Mouse (Mus musculus): Measurements from ENCODE around the gene Chpf2.

Chpf2 gene

GRCm38 (mm10) chr5:24591796-24592470, 5.4 kb downstream of the Chpf2 start:
- peak; percentile 33 for DNase-seq

GRCm38 (mm10) chr5:24592471-24593160, 6.1 kb downstream of the Chpf2 start:
- peak; percentile 12 for DNase-seq

- DNase-seq = no peak
These were observed 6.7 kb downstream of the Chpf2 start for GRCm38 (mm10) chr5:24593230-24593629.

GRCm38 (mm10) chr5:24593928-24594327, 7.4 kb downstream of the Chpf2 start:
- DNase-seq = no peak

DNA sequence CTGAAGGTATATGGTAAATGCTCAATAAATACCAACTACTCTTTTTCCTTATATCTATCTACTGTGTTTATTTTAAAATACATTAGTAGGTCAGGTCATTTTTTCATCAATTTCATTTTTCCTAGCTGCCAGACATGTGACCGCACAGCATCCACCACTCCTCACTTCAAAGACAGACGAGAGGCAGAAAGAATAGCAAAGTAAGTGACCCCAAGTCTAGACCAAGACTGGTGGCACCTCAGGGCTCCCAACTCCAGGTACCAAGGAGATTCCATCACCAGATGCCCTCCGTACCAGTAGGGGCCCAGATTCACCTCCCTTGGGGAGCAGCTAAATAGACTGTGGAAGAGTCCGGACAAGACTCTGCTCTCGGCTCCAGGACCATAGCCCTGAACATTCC, 7.8 kb downstream of the Chpf2 start:
- no peak for DNase-seq

DNA sequence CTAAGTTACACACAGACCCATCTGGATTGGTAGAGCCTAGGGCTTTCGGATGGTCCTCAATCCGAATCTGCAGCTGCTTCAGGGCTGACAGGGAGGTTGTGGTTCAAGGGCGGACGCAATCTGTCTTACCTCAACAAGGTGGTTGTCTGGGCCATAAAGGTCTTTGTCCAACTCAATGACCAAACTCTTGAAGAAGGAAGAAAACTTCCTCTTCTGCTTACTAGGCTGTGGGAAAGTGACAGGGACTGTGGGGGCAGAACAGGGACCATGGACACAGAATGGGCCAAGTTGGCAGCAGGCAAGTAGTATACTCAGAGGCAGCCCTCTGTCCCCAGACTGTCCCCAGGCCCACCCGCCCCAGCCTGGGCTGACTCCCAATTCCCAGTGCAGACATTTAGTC, 8.7 kb downstream of the Chpf2 start:
- no peak for DNase-seq

DNA sequence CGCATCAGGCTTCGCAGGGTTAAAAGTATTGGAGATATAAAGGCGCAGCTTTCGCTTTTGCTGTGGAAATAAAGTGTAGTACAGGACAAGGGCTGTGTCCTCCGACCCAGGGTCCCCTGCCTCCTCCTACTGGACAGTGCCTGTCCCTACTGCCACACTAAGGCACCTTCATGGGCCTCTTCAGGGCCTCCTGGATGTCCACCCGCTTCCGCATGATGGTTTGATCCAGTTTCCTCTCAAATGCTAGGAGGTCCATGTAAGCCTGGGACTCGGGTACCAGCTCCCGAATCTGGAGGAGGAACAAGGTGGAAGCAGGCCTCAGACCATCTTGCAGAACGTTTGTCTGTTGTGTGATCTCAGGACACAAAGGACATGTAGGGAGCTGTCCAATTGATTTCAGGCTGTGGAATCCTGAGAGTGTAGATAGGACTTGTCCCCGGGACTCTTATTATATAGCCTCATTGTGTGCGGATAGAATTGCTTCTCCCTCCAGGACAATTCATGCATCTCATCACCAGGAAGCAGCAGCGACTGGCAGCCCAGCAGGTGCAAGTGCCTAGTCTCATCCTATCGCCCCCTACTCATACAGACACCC, 9.3 kb downstream of the Chpf2 start:
- DNase-seq = no peak

DNA sequence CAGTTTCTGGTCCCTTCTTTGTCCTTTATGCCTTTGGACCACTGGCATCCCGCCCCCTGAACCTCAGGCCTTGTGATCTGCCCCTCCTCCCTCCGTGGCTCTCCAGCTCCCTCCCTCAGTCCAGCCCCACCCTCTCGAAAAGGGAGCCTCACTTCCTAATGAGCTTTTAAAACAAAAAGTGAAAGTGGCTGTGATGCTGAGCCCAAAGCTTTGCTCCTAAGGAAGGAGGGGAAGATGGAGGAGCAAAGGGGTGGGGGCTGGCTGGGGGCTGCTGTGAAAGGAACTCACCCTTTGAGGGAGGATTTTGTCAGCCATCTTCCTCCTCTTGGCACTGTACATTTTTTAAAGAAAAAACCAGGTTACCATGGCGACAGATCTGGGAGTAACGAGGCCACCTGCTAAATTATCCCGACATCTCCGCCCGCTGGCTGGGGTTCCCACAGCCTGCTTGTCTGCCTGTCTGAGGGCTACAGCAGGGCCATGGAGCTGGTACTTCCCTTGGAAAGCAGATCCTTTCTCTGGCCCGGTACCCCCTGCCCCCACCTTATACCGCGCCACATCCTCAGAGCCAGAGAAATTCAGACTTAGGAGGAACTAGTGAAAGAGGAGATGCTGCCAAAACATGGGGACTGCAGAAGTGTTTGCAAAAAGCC, 10.1 kb downstream of the Chpf2 start:
- DNase-seq = peak; percentile 33

DNA sequence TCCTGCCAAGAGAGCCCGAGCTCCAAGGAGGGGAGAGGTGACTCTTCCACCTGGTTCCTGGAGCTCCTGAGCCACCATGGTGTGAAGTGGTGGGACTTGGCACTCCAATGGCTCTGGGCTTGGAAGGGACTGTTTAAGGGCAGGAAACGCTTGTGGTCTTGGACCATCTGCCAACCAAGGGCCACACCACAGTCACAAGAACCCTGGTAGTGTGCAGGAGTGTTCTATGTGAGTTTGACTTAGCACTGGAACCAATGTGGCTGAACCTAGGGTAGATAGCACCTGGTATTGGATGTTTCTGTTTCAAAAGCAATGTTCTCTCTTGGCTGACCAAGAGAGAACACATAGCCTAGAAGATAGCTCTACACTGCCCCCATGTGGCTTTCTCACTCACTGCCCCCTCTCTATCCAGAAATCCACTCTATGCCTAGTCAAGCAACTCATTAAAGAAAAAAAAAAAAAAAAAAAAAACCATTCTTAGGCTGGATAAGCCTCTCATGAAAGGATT, 10.7 kb downstream of the Chpf2 start:
- DNase-seq = peak; percentile 75

DNA sequence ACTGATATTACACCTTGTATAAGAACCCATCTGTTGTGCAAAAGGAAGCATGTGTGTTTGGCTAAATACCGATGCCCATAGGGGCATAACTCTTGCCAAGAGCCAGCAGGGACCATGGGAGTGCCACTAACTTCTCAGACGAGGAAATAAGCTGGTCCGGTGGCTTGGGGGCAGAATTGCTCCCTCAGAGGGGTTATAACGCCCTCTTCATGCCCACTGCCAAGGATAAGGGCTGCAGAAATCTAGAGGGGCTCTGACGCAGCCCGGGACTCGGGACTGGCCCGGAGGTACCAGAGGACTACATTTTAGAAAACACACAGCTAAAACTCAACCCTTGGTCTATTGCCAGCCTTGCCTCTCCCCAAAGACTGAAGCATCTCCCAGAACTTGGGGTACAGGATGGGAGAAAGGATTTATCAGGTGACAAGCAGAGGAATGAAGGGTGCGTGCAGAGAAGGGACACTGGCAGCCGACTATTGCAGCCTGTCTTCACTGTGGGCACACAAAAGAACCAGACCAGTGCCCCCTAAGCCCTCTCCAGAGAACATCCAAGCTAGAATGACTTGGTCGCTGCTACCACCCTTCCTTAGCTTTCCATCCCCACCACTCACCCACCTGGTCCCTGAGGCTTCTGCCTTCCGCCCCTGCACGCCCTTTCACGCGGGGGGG, 11.5 kb downstream of the Chpf2 start:
- no peak for DNase-seq

DNA sequence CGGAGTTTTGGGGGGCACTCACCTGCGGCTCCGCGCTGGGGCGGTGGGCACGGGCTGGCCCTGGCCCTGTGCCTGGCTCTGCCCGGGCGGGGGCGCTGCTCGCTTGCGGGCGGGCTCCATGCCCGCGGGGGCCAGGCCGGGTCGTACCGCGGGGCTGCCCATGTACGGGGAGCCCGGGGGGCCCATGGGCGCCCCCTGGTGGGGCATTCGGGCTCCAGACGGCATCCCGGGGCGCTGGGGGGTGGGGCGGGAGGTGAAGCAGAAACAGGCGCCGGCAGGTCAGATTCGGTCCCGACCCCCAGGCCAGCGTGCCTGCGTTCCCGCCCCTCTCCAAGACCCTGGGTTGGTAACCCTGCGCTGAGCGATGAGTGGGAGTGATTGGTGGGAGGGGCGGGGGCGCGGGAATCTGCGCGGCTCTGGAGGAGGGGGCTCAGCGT, 12.0 kb downstream of the Chpf2 start:
- no peak for DNase-seq

DNA sequence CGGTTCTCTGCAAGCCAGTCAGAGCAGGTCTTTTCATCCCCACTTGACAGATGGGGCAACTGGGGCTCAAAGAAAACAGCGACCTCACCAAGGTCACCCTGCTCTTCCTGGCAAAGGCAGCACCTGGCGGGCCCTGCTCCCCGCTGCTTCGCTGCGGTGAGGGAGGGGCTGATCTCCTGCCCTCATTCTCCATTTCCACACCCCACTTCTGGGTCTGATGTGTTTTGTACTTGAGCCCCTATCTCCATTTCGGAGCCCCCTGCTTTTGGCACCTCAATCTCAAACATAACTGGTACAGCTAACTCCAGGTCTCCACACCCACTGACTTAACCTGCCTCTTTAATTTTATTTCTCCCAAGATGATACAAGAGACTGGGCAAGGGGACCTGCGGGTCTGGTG, 12.6 kb downstream of the Chpf2 start:
- no peak for DNase-seq

DNA sequence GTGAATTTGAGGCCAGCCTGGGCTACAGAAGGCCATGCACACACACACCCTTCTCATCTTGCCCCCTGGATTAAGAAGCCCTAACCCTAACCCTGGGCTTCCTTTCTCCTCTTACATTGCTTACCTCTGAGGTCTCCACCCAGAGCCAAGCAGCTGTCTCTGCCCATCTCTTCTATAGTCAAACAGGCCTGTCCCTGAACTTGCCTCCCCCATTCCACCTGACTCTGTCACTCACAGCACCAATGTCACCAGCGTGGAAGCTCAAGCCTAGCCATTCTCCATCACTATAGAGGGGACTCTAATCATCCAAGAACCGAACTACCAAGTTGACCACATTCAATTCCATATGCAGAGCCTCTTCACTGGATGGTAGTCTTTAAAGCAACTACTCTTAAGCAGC, 13.7 kb downstream of the Chpf2 start:
- no peak for DNase-seq

- no peak for DNase-seq
These were observed 14.7 kb downstream of the Chpf2 start for GRCm38 (mm10) chr5:24601071-24601835.

GRCm38 (mm10) chr5:24601911-24602750, 15.6 kb downstream of the Chpf2 start:
- peak; percentile 69 for DNase-seq

GRCm38 (mm10) chr5:24602751-24603343, 16.3 kb downstream of the Chpf2 start:
- DNase-seq = peak; percentile 92

DNA sequence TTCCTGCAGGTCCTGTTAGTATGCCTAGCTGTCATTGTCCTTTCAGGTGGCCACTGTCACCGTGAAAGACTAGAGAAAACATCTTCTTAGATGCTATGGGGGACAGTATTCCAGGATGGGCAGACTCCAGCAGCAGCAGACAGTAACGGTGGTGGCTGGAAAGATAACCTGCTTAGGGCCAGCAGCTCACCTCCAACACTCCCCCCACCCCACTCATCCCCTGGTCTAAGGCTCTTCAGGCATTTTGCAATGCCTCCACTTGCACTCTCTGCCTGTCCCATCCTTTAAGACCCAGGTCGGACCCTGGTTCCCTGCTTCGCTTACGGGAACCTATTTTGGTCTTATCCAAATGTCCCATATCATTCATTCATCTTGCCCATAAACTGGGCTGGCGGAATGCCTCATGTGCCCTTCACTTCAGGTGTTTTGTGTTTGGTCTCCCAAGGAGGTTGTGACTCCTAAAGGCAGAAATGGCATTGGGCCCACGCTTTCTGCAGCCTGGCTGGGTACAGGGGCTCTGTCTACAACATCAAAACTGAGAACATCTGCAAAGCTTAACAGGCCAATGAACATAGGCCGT, 17.0 kb downstream of the Chpf2 start:
- no peak for DNase-seq

- DNase-seq = no peak
These were observed 17.6 kb downstream of the Chpf2 start for GRCm38 (mm10) chr5:24604080-24604655.

GRCm38 (mm10) chr5:24604656-24605100, 18.1 kb downstream of the Chpf2 start:
- DNase-seq = peak; percentile 90
